Mouse (Mus musculus) embryo, embryonic 10.5 days (tissue): ENCODE measurements around the gene 2610002M06Rik.
A peak's percentile ranks its signal among the peaks of the same experiment; 100 is the strongest.

Source experiments
- DNase-seq: peaks from one replicate; pipeline ENCODE4 v3.0.0-alpha.2; 2015; ENCODE audit warnings: low spot score

2610002M06Rik gene

DNA sequence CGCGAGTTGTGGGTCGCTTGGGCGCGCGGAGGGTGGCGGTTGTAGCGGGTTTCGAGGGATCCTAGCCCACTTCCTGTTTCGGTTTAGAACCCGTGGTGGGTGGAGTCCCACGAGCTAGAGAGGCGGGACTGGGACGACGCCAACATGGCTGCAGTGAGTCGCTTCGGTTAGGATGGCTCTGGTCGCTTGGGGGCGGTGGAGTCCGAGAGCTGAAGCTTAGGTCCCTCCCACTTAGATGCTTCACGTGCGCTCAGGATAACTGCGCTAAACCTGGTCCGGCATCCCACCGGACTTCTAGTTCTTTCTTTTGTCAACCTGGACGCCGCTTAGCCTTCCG is at the start of gene 2610002M06Rik:
Gene 2610002M06Rik, minus strand, starts transcription at position 117 of the 337 bp plus-strand sequence.
- peak; percentile 89 for DNase-seq

- DNase-seq, result peak; percentile 8
Measured at GRCm38 (mm10) chrX:107858165-107858564, 42.0 kb upstream of the 2610002M06Rik start.

DNA sequence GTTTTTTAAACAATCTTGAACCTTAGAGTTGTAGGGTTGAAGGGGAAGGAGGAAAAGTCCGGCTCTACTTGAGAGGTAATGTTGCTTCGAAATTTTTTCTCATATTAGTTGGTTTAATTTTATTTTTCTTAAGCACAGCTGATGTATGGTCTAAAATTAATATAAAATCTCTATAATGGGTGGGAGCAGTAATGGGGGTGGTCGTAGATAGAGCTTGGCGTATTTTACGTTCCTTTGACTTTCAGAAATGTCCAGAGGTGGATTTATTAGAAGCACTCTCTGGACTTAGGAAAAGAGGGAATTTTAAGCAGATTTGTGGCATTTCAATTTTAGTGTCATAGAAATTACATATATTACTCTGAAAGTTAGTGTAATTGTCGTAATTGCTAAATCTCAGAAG is 592 bp upstream of the 2610002M06Rik start:
- DNase-seq, result no peak

GRCm38 (mm10) chrX:107815502-107816217 is 474 bp downstream of the 2610002M06Rik start:
- DNase-seq, result peak; percentile 15

GRCm38 (mm10) chrX:107812120-107812519 is 4.0 kb downstream of the 2610002M06Rik start:
- no peak for DNase-seq

GRCm38 (mm10) chrX:107796919-107797318 is 19.2 kb downstream of the 2610002M06Rik start:
- DNase-seq, result no peak

DNA sequence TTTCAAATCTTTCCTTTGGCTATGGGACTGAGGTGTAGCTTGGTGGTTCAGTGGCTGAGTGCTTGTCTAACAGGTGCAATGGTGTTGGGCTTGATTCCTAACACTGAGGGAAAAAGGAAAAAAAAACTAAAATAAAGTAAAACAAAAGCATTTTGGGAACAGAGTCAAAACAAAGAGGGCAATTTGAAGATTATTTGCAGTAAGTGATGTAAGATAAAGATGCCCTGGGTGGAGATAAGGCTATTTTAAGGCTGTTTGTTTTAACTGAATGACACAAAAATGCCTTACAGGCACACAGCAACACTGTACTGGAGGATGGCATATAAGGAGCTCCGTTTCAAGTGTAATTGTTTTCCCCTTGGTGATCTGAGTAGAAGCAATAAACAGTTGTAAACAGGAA is 20.3 kb downstream of the 2610002M06Rik start:
- no peak for DNase-seq

GRCm38 (mm10) chrX:107792290-107792689 is 23.8 kb downstream of the 2610002M06Rik start, which contains the start of gene Tent5d:
Tent5d (plus strand) TSS chrX:107792590.
- no peak for DNase-seq

DNA sequence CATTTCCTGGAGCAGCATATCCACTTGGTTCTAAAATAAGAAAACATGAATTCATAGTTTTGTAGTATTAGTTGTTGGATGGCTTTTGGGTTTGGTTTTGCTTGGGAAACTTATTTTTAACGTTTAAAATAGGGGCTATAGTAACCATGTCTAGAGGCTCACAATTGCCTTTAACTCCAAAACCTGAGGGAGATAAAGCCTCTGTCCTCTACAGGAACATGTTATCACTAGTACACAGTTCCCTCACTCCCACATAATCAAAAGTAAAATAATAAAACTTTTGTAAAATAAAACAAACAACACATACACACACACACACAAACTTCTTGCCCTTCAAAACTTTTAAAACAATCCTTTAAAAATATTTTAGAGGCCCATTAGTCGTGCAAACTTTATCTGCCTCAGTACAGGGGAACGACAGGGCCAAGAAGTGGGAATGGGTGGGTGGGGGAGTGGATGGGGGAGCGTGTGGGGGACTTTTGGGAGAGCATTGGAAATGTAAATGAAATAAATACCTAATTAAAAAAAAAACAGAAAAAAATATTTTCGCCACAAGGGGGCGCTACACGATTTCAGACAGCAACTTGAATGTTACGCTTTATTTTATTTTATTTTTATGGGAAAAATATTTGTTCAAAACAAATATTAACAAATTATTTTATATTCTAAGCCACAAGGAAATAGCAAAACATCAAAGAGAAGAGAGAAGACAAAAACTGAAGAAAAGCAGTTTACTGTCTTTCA is 25.2 kb downstream of the 2610002M06Rik start:
- peak; percentile 33 for DNase-seq

DNA sequence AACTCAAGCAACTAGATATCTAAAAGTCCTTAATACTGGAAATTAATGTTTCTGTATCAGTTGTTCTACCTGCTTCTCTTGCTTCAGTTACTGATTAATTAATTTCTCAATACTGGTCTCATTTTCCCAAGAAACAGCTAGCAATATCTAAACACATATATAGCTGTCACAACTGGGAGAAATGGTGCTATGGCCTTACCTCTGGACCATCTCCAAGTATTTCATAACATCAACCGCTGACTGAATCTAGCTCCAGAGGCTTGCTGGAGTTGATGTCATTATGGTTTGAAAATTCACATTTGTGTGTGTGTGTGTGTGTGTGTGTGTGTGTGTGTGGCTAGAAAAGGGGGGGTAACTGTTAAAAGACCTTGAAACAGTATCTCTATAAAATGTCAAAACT is 26.0 kb downstream of the 2610002M06Rik start:
- DNase-seq, result no peak

DNA sequence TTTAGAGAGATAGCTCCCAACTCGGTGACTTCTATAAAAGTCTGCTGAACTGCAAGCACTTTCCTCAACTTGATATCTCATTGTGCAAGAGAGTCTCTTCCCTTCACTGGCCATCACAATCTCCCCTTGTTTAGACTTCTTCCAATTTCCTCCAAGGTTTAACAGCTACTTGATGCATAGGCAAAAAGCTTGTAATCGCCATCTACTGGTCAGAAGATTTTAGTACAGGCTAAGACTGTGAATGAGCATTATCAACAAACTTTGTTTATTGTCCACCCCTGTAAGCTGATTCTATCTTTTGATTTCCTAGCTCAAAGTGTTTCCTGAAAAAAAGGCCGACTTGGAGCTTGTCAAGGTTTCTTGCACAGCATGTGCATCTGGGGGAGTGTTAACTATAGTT is 48.2 kb downstream of the 2610002M06Rik start:
- peak; percentile 20 for DNase-seq
